Mouse (Mus musculus) gastrocnemius, postnatal 10 days (tissue): ENCODE measurements around the gene Sgo2a. TPM values are rescaled to one million over a fixed set of nuclear protein-coding genes. Genes with fewer than 3 reads are reported as not detected.
"Not testable (repeated sequence)": the region's sequence is repeated elsewhere in the genome, so short reads cannot be mapped to it uniquely, and the experiment has no call there.

Experiments used
- DNase-seq: peaks from one replicate; pipeline ENCODE4 v3.0.0; 2021; ENCODE audit warnings: mixed read lengths
- total RNA-seq, 2 experiments: library from RNA; stranded (reverse); gene quantifications; 2 replicates each; pipeline ENCODE4 v1.2.3; 2021

Sgo2a gene
- total RNA-seq, 2 experiments from 2014 or later: 2.8 to 4.2 TPM

DNA sequence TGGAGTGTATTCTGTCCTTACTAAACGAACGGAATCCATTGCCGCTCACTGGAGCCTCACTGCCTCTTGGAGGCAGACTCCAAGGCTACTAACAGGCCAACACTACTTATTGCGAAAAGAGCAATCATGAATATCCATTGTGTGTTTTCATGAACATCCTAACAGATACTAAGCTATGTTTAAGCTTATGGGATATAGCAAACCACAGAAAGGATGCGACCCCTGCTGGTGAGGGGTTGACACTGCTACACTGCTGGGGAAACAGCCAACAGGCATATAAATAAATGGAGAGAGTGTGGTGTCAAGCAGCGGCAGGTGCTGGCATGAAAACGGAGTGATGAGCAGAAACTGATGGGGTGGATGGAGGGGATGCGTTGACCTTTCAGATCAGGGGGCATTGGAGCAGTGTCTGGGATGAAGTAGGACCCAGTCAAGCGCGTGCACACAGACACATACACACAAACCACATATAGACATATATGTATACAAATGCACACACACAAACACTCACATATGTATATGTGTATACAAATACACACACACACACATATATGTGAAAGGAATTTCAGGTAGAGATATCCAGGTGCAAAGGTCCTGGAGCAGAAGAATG, 35.5 kb downstream of the Sgo2a start:
- peak; percentile 56 for DNase-seq

GRCm38 (mm10) chr1:58037306-58037705, 41.5 kb downstream of the Sgo2a start:
- DNase-seq: not testable (repeated sequence)

DNA sequence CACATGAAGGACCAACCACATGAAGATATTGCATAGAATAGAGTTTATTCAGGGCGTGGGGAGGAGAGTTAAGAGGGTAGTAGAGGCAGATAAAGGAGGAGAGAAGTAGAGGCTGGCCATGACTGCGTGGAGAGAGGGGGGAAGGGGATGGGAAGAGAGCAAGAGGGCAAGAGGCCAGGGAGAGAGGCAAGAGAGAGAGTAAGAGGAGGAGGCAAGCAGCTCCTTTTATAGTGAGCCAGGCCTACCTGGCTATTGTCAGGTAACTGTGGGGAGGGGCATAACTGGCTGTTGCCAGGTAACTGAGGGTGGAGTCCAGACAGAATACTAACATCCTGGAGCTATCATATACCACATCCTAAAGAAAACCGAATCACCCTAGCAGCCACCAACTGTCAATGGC, 49.3 kb downstream of the Sgo2a start:
- DNase-seq: no peak

DNA sequence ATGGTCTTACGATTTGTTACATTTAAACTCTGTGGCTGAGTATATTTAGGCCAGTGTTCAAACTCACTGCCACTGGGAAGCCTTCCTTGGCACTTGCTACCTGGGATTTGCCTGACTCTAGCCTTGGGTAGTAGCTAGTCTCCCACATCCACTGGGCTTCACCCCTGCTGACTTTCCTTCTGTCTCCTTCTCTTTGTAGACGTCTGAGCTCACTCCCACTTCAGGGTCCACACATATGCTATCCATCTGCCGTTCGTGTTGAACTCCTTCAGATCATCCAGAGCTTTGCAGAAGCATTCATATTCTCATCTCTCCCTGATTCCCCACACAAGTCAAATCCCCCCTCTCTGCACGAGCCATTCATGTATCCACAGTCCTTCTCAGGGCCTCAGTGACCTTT, 49.8 kb downstream of the Sgo2a start:
- DNase-seq: no peak

DNA sequence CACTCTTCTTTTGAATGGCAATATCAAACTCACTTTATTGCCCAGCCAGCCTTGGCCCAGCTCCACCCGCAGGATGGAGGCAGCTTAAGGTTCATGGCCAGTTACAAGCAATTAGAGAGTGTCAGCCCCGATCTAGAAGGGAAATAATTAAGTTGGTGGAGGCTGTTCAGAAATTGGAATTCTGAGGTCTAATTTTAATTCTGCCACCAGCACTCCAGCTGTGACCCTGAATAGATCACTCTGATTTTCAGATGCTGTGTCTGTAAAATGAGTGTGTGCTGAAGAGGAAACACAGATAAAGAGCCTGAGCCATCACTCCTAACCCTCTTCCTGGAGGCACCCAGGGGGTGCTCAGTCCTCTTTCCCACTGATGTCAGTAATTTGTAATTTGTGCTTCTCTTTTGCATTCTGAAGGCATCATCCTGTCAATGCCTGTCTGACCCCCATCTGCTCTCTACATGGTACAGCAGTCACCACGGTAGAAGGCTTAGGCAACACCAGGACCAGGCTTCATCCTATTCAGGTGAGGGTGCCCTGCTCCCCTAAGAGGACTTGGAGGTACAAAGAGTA, 51.0 kb downstream of the Sgo2a start:
- no peak for DNase-seq

GRCm38 (mm10) chr1:58049126-58049525, 53.4 kb downstream of the Sgo2a start:
- DNase-seq: no peak

DNA sequence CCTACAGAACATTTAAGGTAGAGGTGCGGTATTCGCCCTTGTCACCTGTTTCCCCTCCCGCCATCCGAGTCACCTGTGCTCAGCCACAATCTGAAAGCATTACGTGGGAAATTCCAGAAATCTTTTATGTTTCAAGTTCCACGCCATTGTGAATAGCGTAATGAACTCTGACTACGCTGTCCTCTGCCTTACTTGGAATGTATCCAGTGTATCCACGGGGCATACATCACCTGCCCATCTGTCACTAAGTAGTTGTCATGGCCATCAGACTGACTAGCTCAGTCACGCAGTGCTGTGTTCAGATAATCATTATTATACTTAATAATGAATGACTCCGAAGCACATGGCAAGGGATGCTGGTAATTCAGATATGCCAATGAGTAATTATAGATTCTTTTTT, 59.8 kb downstream of the Sgo2a start:
- DNase-seq: no peak

DNA sequence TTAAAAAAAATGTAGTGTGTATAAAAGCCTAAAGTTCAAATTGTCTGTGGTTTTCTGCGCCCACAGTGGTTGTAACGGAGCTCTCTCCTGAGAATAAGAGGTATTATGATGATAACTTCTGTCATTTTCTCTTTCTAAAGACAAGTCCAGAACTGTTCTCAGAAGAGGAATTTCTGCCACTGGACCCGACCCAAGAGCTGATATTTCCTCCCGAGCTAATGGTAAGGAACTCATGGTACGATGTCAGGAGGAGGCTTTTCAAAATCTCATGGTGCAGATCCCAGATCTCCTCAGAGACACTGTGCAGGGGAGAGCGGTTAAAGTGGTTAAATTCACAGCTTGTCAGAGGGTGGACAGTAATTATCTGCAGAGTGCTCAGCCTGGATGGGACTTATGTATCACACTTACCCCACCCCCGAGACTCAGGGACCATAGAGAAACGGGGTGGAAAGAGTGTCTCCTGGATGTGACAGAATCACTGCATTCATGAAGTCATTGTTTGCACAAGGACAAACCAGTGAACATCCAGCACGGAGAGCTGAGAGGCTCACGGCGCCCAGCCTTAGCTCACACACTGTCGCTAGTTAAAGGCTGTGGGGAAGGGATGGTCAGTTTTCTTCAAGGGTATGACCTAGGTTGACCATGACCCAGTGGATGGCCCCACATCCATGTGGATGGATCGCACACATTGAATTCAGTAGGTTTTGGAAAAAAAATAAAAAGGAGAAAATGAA, 60.5 kb downstream of the Sgo2a start:
- no peak for DNase-seq

GRCm38 (mm10) chr1:58056939-58057338, 61.2 kb downstream of the Sgo2a start:
- DNase-seq: no peak

- no peak for DNase-seq
Measured at GRCm38 (mm10) chr1:58058846-58059245, 63.1 kb downstream of the Sgo2a start.

GRCm38 (mm10) chr1:58062131-58062530, 66.4 kb downstream of the Sgo2a start:
- DNase-seq: no peak

- DNase-seq: no peak
Measured at GRCm38 (mm10) chr1:58065151-58065550, 69.4 kb downstream of the Sgo2a start.

- no peak for DNase-seq
Measured at GRCm38 (mm10) chr1:58065606-58066005, 69.8 kb downstream of the Sgo2a start.

DNA sequence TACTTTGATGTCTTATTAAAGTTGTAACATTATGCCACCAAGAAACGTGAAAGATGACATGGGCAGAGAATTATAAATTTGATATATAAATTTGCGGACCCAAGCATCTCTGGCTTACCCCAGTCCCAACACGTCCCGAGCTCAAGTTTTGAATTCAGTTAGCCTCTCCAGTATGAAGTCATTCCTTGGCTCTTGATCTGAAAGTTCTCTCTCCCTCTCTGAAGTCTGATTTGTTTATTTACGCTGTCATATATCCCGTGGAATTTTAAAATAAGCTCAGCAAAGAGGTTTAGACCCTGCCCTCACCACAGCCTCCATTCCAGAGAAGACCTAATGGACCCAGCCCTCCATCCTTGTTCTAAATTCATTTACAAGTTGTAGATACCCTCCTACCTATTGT, 73.4 kb downstream of the Sgo2a start:
- no peak for DNase-seq

DNA sequence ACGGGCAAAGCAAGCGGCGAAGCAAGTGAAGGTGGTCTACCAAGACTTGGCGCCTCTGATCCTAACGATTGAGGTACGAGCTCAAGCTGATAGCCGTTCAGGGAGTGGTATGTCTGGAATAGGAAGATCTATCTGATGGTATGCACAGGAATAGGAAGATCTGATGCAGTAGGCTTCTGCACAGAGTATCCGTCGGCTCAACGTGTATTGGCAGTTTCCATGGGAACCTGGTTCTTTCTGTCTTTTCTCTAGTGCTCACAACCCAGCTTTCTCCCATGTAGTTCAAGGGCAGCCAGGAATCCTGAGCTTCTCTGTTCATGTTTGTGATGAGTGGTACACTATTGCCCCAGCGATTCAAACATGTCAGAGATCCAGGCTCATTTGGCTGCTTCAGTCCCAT, 74.3 kb downstream of the Sgo2a start:
- DNase-seq: no peak

GRCm38 (mm10) chr1:58071006-58071405, 75.2 kb downstream of the Sgo2a start:
- DNase-seq: no peak

DNA sequence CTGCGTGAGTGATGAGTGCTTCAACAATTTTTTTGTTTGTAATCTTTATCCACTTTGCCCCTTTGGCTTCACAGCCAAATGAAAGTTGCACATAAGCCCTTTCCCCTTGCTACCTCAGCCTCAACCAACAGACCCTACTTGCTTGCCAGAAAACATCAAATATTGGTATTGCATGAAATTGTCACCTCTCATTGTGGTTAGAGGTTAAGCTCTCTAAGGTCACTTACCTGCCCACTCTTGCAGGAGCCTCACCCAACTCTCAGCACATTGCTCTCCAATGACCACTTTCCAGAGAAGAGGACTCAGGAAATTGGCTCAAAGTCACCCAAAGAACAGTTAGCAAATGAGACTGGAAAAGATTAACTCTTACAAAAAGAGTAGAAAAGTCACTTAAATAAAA, 75.7 kb downstream of the Sgo2a start:
- DNase-seq: no peak

GRCm38 (mm10) chr1:58072416-58072815, 76.6 kb downstream of the Sgo2a start:
- DNase-seq: no peak

GRCm38 (mm10) chr1:58072991-58073730, 77.4 kb downstream of the Sgo2a start:
- no peak for DNase-seq

DNA sequence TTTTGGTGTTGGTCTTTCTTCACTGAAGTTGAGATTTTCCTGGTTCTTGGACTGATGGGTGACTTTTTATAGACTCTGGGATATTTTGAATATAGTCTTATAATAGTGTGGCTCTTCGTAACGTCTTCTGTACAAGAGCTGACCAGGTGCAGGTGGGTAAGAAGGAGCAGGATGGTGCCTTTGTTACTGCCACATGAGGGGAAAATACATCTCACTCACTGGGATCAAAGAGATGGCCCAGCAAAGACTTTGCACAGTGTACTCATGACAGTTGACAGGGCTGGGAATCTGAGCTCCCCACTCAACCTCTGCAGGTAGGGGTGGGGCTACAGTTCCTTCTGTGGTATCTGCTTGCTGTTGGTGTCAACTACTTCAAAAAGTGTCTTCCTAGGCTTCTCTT, 78.5 kb downstream of the Sgo2a start:
- DNase-seq: no peak
